Mouse (Mus musculus): ENCODE measurements around the gene Rdh12. TPM values are rescaled to one million over a fixed set of nuclear protein-coding genes. Genes with fewer than 3 reads are reported as not detected.

The Rdh12 gene
- polyA plus RNA-seq, 1 experiment = 7.0 TPM

DNA sequence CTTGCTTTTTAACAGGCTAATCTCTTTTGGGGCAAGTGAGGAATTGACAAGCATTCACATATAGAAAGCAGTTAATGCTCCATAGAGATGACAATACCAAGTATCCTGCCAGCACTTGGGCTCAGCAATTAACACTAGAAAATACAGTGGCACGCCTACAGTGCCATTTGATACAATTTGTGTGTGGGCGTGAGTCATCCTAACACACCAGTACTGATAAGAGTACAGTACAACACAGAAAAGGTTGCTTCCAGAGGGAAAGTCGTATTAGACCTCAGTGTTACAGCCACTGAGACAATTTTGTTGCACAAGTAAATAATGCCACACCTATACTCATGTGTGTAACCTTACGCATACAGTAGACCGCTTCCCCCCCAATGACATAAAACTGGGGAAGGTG lies 11.6 kb upstream of the Rdh12 start:
- no peaks in the 10 kb centered on the region for H3K4me1 ChIP-seq (ENCODE audit: control insufficient read depth, insufficient read depth, insufficient read length)
- no peak for DNase-seq (ENCODE audit: low read depth in 1 of 2, low spot score in 2 of 2)
- H3K27ac ChIP-seq (ENCODE audit: insufficient read depth, low read length) = no peak overlapping the region
- H3K4me3 ChIP-seq (ENCODE audit: extremely low read depth, insufficient read depth, insufficient read length) = no peak overlapping the region
- WGBS = 90% methylated on average over 5 of the region's 5 CpGs
- H3K27me3 ChIP-seq (ENCODE audit: control insufficient read depth, insufficient read depth, low read length) = no peaks in the 10 kb centered on the region
- H3K36me3 ChIP-seq (ENCODE audit: control insufficient read depth, insufficient read depth, low read length) = no peaks in the 10 kb centered on the region
- TF ChIP-seq POLR2A (IDR thresholded peaks at IDR 0.05; ENCODE audit: low read depth, low read length) (no peak), CTCF (IDR thresholded peaks at IDR 0.05; ENCODE audit: extremely low read depth, insufficient read depth, insufficient read length, insufficient replicate concordance) (no peak)

DNA sequence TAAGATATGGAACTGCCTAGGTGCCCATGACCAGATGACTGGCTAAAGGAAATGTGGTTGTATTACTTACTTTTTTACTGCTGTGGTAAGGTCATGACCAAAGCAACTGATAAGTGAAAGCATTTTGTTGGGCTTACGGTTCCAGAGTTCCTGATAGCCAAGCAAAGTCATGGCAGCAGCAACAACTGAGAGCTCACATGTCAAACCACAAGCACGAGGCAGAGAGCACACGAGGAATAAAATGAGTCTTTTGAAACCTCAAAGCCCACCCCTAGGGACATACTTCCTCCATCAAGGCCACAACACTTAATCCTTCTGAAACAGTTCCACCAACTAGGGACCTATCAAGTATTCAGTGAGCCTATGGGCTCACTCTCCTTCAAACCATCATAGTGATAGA lies 6.8 kb upstream of the Rdh12 start:
- H3K4me1 ChIP-seq (ENCODE audit: control insufficient read depth, insufficient read depth, insufficient read length) = no peaks in the 10 kb centered on the region
- WGBS = 33% methylated on average over 3 of the region's 3 CpGs
- no peaks in the 10 kb centered on the region for H3K36me3 ChIP-seq (ENCODE audit: control insufficient read depth, insufficient read depth, low read length)
- TF ChIP-seq POLR2A (IDR thresholded peaks at IDR 0.05; ENCODE audit: low read depth, low read length) (no peak), CTCF (IDR thresholded peaks at IDR 0.05; ENCODE audit: extremely low read depth, insufficient read depth, insufficient read length, insufficient replicate concordance) (no peak)
- H3K27me3 ChIP-seq (ENCODE audit: control insufficient read depth, insufficient read depth, low read length) = no peaks in the 10 kb centered on the region
- no peak overlapping the region for H3K4me3 ChIP-seq (ENCODE audit: extremely low read depth, insufficient read depth, insufficient read length)
- no peak overlapping the region for H3K27ac ChIP-seq (ENCODE audit: insufficient read depth, low read length)
- DNase-seq (ENCODE audit: low read depth in 1 of 2, low spot score in 2 of 2) = no peak

- no peak overlapping the region for H3K4me3 ChIP-seq (ENCODE audit: extremely low read depth, insufficient read depth, insufficient read length)
- TF ChIP-seq CTCF (IDR thresholded peaks at IDR 0.05; ENCODE audit: extremely low read depth, insufficient read depth, insufficient read length, insufficient replicate concordance) (no peak), POLR2A (IDR thresholded peaks at IDR 0.05; ENCODE audit: low read depth, low read length) (no peak)
- 92% methylated on average over 8 of the region's 8 CpGs for WGBS
Measured at GRCm38 (mm10) chr12:79211447-79211846, 2.7 kb downstream of the Rdh12 start.

GRCm38 (mm10) chr12:79217511-79217910 lies 8.8 kb downstream of the Rdh12 start:
- TF ChIP-seq CTCF (IDR thresholded peaks at IDR 0.05; ENCODE audit: extremely low read depth, insufficient read depth, insufficient read length, insufficient replicate concordance) (no peak), POLR2A (IDR thresholded peaks at IDR 0.05; ENCODE audit: low read depth, low read length) (no peak)
- Histone ChIP-seq H3K27ac (ENCODE audit: insufficient read depth, low read length) (no peak overlapping the region), H3K4me3 (ENCODE audit: extremely low read depth, insufficient read depth, insufficient read length) (no peak overlapping the region), H3K27me3 (ENCODE audit: control insufficient read depth, insufficient read depth, low read length) (no peaks in the 10 kb centered on the region), H3K4me1 (ENCODE audit: control insufficient read depth, insufficient read depth, insufficient read length) (no peaks in the 10 kb centered on the region), H3K36me3 (ENCODE audit: control insufficient read depth, insufficient read depth, low read length) (peaks cover 14% of the 10 kb centered on the region)
- DNase-seq (ENCODE audit: low read depth in 1 of 2, low spot score in 2 of 2) = no peak
- 93% methylated on average over 5 of the region's 5 CpGs for WGBS

More at GRCm38 (mm10) chr12:79211447-79211846, 2.7 kb downstream of the Rdh12 start:
- DNase-seq (ENCODE audit: low read depth in 1 of 2, low spot score in 2 of 2) = no peak
- no peak overlapping the region for H3K27ac ChIP-seq (ENCODE audit: insufficient read depth, low read length)
- H3K4me1 ChIP-seq (ENCODE audit: control insufficient read depth, insufficient read depth, insufficient read length) = no peaks in the 10 kb centered on the region
- no peaks in the 10 kb centered on the region for H3K27me3 ChIP-seq (ENCODE audit: control insufficient read depth, insufficient read depth, low read length)
- peaks cover 10% of the 10 kb centered on the region for H3K36me3 ChIP-seq (ENCODE audit: control insufficient read depth, insufficient read depth, low read length)

DNA sequence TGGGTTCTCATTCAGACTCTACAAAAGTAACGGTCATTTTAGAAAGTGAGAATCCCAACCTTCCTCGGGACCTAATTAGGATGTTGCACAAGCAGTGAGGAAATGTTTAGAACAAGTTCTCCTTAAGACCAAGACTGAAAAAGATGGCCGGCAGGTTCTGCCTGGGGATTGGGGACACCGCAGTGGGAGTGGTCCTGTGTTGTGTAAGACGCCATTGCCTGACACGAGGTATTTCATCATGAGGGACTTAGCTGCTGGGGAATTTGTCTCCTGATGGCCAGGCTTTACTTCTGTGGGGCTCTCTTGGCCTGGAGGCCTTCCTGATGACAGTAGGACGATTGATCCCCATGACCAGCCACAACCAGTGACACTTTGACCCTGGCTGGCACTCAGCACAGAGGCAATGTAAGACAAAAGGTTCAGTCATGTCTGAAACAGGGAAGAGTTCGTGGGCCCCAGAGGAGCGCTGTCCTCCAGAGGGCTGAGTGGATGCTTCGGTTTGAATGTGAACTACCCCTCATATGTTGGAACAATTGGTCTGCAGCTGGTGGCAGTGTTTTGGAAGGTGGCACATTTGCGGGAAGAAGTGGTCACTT lies 26.9 kb downstream of the Rdh12 start:
- DNase-seq (ENCODE audit: low read depth in 1 of 2, low spot score in 2 of 2) = no peak
- WGBS = 92% methylated on average over 11 of the region's 11 CpGs
- Histone ChIP-seq H3K4me3 (ENCODE audit: extremely low read depth, insufficient read depth, insufficient read length) (no peak overlapping the region), H3K27ac (ENCODE audit: insufficient read depth, low read length) (no peak overlapping the region), H3K4me1 (ENCODE audit: control insufficient read depth, insufficient read depth, insufficient read length) (no peaks in the 10 kb centered on the region), H3K27me3 (ENCODE audit: control insufficient read depth, insufficient read depth, low read length) (no peaks in the 10 kb centered on the region), H3K36me3 (ENCODE audit: control insufficient read depth, insufficient read depth, low read length) (peaks cover 45% of the 10 kb centered on the region)
- TF ChIP-seq POLR2A (IDR thresholded peaks at IDR 0.05; ENCODE audit: low read depth, low read length) (no peak), CTCF (IDR thresholded peaks at IDR 0.05; ENCODE audit: extremely low read depth, insufficient read depth, insufficient read length, insufficient replicate concordance) (no peak)

- 96% methylated on average over 2 of the region's 2 CpGs for WGBS
- H3K27ac ChIP-seq (ENCODE audit: insufficient read depth, low read length) = no peak overlapping the region
- peaks cover 65% of the 10 kb centered on the region for H3K36me3 ChIP-seq (ENCODE audit: control insufficient read depth, insufficient read depth, low read length)
- DNase-seq (ENCODE audit: low read depth in 1 of 2, low spot score in 2 of 2) = no peak
- H3K4me3 ChIP-seq (ENCODE audit: extremely low read depth, insufficient read depth, insufficient read length) = no peak overlapping the region
- no peaks in the 10 kb centered on the region for H3K27me3 ChIP-seq (ENCODE audit: control insufficient read depth, insufficient read depth, low read length)
- no peak for TF ChIP-seq POLR2A (IDR thresholded peaks at IDR 0.05; ENCODE audit: low read depth, low read length)
- TF ChIP-seq CTCF (IDR thresholded peaks at IDR 0.05; ENCODE audit: extremely low read depth, insufficient read depth, insufficient read length, insufficient replicate concordance) = no peak
- H3K4me1 ChIP-seq (ENCODE audit: control insufficient read depth, insufficient read depth, insufficient read length) = no peaks in the 10 kb centered on the region
Measured at GRCm38 (mm10) chr12:79241985-79242384, 33.3 kb downstream of the Rdh12 start.

- H3K27me3 ChIP-seq (ENCODE audit: control insufficient read depth, insufficient read depth, low read length) = no peaks in the 10 kb centered on the region
- 86% methylated on average over 6 of the region's 6 CpGs for WGBS
- DNase-seq (ENCODE audit: low read depth in 1 of 2, low spot score in 2 of 2) = no peak
- H3K27ac ChIP-seq (ENCODE audit: insufficient read depth, low read length) = no peak overlapping the region
- no peaks in the 10 kb centered on the region for H3K4me1 ChIP-seq (ENCODE audit: control insufficient read depth, insufficient read depth, insufficient read length)
- peaks cover 60% of the 10 kb centered on the region for H3K36me3 ChIP-seq (ENCODE audit: control insufficient read depth, insufficient read depth, low read length)
- TF ChIP-seq CTCF (IDR thresholded peaks at IDR 0.05; ENCODE audit: extremely low read depth, insufficient read depth, insufficient read length, insufficient replicate concordance) (no peak), POLR2A (IDR thresholded peaks at IDR 0.05; ENCODE audit: low read depth, low read length) (no peak)
- no peak overlapping the region for H3K4me3 ChIP-seq (ENCODE audit: extremely low read depth, insufficient read depth, insufficient read length)
Measured at GRCm38 (mm10) chr12:79242921-79243320, 34.2 kb downstream of the Rdh12 start.

All from spleen, adult 2 months (tissue).